Mouse (Mus musculus) embryo, embryonic 9.5 days (tissue): ENCODE data around the gene Osmr.
"Not testable (repeated sequence)": the region's sequence is repeated elsewhere in the genome, so short reads cannot be mapped to it uniquely, and the experiment has no call there.

Experiments used
- DNase-seq: peaks from one replicate; pipeline ENCODE4 v3.0.0-alpha.2; 2017; ENCODE audit errors: extremely low spot score

Osmr gene

DNA sequence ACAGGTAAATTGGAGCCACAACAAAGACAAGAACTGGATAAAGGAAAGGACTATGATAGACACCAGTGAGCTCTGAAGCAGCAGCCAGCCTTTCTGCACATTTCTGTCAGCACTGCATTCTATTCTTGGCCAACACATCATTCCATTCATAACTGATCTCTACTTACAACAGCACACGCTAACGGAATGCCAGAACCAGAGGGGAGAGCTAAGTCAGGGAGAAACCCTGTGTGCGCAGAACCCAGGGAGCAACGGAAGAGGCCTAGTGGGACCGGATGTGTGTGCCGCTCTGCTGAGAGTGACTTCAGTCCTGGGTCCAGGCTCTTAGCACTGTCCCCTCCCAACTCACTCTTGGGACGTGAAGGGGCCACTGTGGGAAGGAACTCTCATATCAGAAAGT lies 13.2 kb downstream of the Osmr start:
- DNase-seq, result no peak

DNA sequence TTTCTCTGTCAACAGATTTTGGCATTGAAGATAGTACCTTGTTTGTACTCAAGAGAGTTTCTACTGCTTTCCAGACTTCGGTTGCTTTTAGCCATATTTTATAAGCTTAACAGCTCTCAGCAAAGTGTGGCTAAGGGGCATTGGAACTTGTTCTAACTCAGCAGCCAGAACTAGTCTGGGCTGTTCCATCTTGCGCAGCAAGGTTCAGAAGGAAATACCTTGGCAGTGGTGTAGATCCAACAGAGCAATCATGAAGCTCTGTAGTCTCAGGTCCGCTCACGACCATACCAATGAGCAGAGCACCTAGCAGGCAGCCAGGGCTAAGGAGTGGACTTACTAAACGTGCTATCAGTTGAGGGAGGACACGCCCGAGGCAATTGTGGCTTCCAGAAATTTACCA lies 15.0 kb downstream of the Osmr start:
- DNase-seq, result no peak

DNA sequence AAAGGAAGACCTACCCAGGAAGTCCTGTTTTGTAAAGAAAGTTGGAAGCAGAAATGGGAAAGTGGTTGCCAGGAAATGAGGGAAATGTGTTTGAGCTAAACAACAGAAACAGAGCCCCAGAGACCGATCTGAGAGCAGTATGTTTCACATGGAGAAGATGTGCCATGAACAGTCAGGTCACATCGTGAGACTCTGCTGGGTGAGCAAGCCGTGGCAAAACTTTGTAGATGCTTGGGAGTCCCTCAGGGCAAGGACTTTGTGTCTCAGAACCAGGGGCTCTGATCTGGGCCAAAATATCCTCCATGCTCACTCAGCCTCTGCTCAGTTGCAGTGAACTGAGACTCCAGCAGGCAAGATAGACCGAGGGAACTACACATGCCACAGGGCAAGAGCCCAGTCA lies 15.9 kb downstream of the Osmr start:
- DNase-seq, result no peak

DNA sequence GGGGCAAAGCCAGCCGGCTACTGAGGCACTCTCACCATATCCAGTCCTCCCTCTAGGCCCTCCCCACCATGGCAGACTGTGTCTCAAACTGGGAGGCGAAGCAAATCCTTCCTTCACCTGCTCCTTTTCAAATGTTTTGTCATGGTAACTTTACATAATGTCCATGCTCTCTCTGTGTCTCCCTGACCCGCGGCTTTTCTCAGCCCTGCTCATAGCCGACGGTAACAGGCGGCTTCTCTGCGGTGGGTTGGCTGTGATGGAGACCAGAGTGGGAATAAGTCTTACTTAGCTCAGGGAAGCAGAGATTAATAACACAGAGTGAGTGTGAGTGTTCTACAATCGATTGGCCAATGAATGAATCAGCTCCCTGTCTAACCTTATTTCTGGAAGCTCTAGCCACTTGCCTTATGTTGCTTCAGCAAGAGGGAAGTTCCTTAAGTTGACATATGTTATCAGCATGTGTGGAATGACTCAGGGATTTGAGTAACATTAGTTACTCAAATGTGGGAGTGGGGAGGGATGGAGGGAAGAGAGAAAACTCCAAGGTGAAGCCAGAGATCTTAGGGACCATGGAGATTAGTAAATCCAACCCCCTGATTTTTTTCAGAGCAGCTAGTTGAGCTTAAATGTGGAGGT lies 17.4 kb downstream of the Osmr start:
- no peak for DNase-seq

DNA sequence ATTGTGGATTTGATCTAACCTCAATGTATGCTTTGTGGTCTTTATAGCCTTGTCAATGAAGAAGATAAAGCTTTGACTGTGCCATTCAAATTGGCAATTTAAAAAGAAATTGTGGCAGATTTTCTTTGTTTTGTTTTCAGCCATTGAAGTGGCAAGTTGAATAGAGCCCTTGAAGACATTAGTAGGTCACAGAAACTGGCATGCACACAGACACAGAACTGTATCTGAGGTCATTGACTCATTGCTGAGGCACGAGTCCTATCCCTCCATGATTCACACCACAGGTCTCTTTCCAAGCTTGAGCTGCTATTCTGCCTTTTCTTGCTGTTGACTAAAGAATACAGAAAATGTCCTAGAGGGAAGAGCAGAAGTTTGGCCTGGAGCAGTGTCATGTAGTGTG lies 24.9 kb downstream of the Osmr start:
- DNase-seq, result no peak

DNA sequence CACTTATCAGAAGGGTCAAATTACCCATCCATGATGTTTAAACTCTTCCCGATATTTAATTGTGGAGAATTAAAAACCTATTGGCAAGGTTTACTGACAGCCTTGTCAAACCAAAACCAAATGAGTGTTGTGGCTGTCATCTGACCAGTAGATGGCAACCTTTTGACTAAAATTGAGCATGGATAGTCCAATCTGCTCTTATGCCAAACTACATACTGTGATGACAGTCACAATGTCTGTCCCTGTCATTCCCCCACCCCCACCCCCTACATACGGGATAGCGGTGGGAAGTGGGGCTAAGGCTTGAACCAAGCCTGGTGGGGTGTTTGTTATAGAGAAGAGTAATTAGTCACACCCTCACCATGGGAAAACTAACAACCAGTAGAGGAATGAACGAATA lies 34.6 kb downstream of the Osmr start:
- peak; percentile 10 for DNase-seq

DNA sequence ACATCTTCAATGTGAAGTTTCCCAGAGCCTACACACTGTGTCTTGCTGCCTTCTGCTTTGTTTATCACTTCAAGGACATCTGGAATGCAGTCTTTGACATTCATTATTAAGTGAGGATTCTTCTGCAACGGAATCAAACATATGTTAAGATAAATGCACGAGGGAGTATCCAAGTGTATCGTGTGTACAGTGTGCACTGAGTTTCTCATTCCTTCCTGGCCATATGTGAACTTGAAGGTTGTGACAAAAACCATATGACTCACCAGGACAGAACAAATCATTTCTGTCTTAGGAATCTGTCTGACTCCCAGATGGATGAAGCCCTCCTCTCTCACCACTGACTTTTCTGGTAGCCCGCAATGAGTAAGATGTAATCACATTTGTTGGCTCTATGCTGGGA lies 59.0 kb downstream of the Osmr start:
- no peak for DNase-seq

DNA sequence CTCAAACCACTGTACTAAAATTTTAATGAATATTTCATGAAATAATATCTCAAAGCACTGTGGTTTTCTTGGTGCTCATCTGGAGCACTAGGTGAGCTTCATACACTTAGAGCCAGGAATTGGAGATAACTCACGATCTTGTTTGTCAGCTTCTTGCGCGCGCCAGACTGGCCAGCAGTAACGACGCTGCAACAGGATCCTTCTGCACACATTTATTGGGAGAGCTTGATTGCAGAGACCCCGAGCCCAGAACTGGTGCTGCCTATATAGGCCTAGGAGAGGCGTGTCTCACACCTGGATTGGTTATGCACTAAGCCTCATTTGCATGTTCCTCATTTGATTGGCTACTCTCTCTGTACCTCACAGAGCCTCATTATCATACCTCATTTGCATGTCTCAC lies 73.6 kb downstream of the Osmr start:
- DNase-seq, result not testable (repeated sequence)

DNA sequence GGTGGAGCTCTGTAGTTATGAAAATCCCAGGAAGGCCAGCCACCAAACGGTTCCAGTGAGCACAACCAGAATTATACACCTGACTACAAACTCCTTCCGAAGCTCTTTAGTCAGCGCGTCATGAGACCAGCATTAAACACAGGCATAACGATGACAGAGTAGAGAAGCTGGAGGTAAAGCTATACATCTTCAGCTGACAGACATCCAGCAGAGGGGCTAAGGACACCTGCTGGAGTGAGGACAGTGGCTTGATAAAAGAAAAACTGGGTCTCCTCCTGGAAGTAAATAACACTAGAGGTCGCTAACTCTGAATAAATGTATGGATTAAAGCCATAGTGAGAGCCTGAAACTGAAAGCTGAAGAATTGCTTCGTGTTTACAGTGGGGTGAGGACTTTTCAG lies 81.9 kb downstream of the Osmr start:
- DNase-seq, result no peak

DNA sequence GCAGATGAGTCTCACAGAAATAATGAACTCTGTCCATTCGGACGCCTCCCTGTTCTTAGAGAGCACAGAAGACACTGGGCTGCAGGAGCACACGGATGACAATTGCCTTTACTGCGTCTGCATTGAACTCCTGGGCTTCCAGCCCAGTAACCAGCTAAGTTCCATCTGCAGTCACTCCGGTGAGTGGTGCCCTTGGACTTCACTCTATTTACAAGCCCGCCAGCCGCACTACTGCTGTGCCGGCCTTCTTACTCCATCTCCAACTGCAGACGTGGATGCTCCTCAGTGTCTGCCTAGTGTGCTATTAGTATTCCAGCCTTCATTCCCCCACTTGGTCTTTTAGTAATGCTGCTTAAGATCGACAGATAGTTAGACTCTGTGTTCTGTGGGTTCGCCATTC lies 83.1 kb downstream of the Osmr start:
- no peak for DNase-seq

DNA sequence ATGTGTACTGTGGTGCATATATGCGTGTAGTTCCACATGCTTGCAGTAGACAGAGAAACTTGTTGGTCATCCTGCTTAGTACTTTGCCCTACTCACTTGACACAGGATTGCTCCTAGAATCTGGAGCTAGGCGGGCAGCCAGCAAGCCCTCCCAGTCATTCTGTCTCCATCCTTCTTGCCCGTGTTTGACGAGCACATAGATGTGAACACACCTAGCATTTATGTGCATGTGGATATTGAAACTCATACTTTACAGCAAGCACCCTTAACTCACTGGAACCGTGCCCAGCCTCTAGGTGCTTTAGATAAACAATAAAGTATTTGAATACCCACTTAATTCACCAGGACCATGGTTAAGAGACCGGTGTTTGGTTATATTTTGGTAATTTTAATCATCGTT lies 84.8 kb downstream of the Osmr start:
- DNase-seq, result no peak

DNA sequence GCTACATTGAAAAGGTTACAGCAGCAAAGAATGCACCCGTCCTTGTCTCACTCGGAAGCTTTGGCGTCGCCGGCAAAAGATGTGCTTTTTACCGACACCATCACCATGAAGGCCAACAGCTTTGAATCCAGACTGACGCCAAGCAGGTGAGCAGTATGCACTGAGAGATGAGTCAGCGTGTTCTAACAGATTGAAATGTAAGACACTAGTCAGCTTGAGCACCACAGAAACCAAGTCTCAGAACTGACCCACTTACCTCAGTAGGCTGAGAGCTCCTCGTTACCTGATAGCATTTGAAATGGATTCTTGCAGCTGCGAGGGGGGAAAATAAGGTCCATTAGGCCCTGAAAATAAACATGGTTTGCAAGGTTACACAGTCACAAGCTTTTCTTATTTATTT lies 87.5 kb downstream of the Osmr start:
- no peak for DNase-seq

DNA sequence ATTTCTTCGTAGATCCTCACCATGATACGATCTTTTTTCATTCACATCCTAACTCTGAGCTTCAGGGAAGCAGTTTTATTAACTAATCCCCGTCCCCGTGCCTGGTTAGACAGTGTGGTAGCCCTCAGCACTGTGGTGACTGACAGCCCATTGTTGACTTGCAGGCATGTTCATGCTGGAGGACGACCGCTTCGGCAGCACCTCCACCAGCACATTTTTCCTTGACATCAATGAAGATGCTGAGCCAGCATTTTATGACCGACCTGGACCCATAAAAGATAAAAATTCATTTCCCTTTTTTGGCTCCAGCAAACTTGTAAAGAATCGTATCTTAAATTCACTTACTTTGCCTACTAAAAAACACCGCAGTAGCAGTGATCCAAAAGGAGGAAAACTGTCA lies 88.6 kb downstream of the Osmr start:
- no peak for DNase-seq

DNA sequence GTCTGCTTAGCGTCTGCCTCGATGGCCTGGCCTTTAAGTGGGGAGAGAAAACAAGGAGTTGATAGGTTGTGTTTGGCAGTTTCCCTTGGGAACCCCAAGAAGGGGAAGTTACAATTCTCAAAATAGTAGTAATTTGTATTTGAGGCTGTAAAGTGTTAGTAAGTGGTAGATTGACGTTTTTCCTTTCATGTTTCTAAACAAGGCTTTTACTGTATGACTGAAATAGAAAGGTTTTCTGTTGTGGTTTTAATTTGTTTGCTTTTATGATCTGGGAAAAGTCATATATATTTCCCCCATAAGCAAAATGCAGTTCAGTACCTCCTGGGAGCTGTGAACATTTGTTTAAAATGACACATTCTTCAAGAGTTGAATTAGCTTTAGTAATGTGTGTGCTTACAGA lies 102.5 kb downstream of the Osmr start:
- no peak for DNase-seq
